Comparison of ENCODE assay signal across 22 mouse cellular contexts in genomic region chr9:98773651-98774185, GRCm38 (mm10).
DNase-seq lines count a peak whose midpoint lies in the region; TF ChIP-seq lines count a peak whose summit lies in the region.
"Had no signal": no experiment of that assay in that cellular context is flagged by ENCODE, and none has a peak within 500 bp of the region (broad histone marks: within the 10 kb centered on the region; RNA-seq: fewer than 3 reads in every experiment).

No protein-coding gene starts in this region.

- H3K9me3 ChIP-seq in limb, embryonic 10.5 days (replicated peaks) = no peaks in the 10 kb centered on the region
- H3K9me3 ChIP-seq: embryonic facial prominence, embryonic 10.5 days; forebrain, embryonic 13.5 days; heart, embryonic 13.5 days; hindbrain, embryonic 10.5 days; kidney, embryonic 15.5 days; limb, embryonic 12.5 days; liver, embryonic 12.5 days; midbrain, embryonic 15.5 days had no signal

- no peak overlapping the region for H3K4me3 ChIP-seq in left cerebral cortex, adult 2 months
- no peak overlapping the region for H3K4me3 ChIP-seq in limb, embryonic 10.5 days
- H3K4me3 ChIP-seq: embryonic facial prominence, embryonic 10.5 days; forebrain, embryonic 13.5 days; heart, embryonic 13.5 days; hindbrain, embryonic 10.5 days; kidney, embryonic 15.5 days; limb, embryonic 12.5 days; liver, embryonic 12.5 days; midbrain, embryonic 15.5 days; myocyte had no signal

- intact Hi-C loops in left cerebral cortex, postnatal 25 days (cut with DNase I) = no loop called here
- intact Hi-C loops in left cerebral cortex, adult 2 months (cut with DNase I) = no loop called here

- no peaks in the 10 kb centered on the region for H3K36me3 ChIP-seq in limb, embryonic 10.5 days
- H3K36me3 ChIP-seq: embryonic facial prominence, embryonic 10.5 days; heart, embryonic 13.5 days; hindbrain, embryonic 10.5 days; kidney, embryonic 15.5 days; limb, embryonic 12.5 days; liver, embryonic 12.5 days; midbrain, embryonic 15.5 days had no signal

- TF ChIP-seq CTCF in left cerebral cortex, adult 2 months (IDR thresholded peaks at IDR 0.05) = no peak

- 82% methylated on average over 5 of the region's 5 CpGs for WGBS in limb, embryonic 10.5 days

- DNase-seq in gastrocnemius, postnatal 25 days = peak; percentile 8
- no peak for DNase-seq in gastrocnemius, postnatal 4 days (ENCODE audit: low spot score in 2 of 2)
- DNase-seq in left cerebral cortex, postnatal 25 days (ENCODE audit: low spot score in 2 of 2) = peak; percentile 9 to 54
- DNase-seq in left cerebral cortex, adult 2 months (ENCODE audit: extremely low spot score in 1 of 2, low spot score in 2 of 2) = no peak
- peak; percentile 26 for DNase-seq in limb, embryonic 10.5 days (ENCODE audit: low spot score)
- DNase-seq in layer of hippocampus, adult 11-12 months (ENCODE audit: low spot score) = no peak
- DNase-seq in cerebellum, postnatal 10 days = no peak
- DNase-seq: adrenal gland, postnatal 25 days; cerebellum, adult 18-20 months; lung, adult 2 months; lung, postnatal 36 days; thymus, postnatal 25 days had no signal

- no peaks in the 10 kb centered on the region for H3K4me1 ChIP-seq in limb, embryonic 10.5 days
- H3K4me1 ChIP-seq: embryonic facial prominence, embryonic 10.5 days; forebrain, embryonic 13.5 days; heart, embryonic 13.5 days; hindbrain, embryonic 10.5 days; kidney, embryonic 15.5 days; limb, embryonic 12.5 days; liver, embryonic 12.5 days; midbrain, embryonic 15.5 days had no signal

- H3K27ac ChIP-seq in left cerebral cortex, adult 2 months = no peak overlapping the region
- H3K27ac ChIP-seq in limb, embryonic 10.5 days = no peak overlapping the region
- H3K27ac ChIP-seq: embryonic facial prominence, embryonic 10.5 days; forebrain, embryonic 13.5 days; heart, embryonic 13.5 days; hindbrain, embryonic 10.5 days; hindbrain, postnatal 0 days; kidney, embryonic 15.5 days; limb, embryonic 12.5 days; liver, embryonic 12.5 days; midbrain, embryonic 15.5 days had no signal

- H3K27me3 ChIP-seq in limb, embryonic 10.5 days (ENCODE audit: low read depth, poor library complexity, severe bottlenecking) = no peaks in the 10 kb centered on the region
- H3K27me3 ChIP-seq: forebrain, embryonic 13.5 days; heart, embryonic 13.5 days; kidney, embryonic 15.5 days; limb, embryonic 12.5 days; liver, embryonic 12.5 days; midbrain, embryonic 15.5 days had no signal

Comparison
In these comparisons a context has a peak if more than half of its experiments do, and no peak if none do; other contexts are left out.
1. DNase-seq: peak in gastrocnemius, postnatal 25 days (single experiment), left cerebral cortex, postnatal 25 days (2 of 2) and limb, embryonic 10.5 days (single experiment); none in gastrocnemius, postnatal 4 days (0 of 2), left cerebral cortex, adult 2 months (0 of 2), layer of hippocampus, adult 11-12 months (single experiment) and cerebellum, postnatal 10 days (0 of 2).